Mouse (Mus musculus): Measurements from ENCODE around the gene Gm8020.
"Not testable (repeated sequence)": the region's sequence is repeated elsewhere in the genome, so short reads cannot be mapped to it uniquely, and the experiment has no call there.

The Gm8020 gene

DNA sequence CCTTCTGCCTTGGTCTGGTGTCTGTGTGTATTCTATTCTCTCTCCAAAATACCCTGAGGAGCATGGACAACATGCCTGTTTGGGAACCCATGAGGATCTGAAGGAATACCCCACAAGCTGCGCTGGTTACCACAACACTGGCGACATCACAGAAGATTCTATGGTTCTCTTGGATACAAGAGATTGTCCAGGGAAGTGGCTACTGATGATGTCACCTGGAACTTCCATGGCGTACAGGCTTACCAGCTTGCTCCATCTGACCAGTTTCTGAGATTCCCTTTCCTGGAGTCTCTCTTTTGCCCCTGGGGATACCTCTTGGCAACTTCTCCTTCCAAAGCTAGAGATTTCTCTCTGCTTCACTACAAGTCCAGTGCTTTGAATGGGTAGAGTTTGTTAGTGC lies at the start of gene Gm8020:
Gm8020 (minus strand) TSS at position 101 of the 400 bp plus-strand sequence.
- DNase-seq (ENCODE audit: low read depth, low spot score), result not testable (repeated sequence)

DNA sequence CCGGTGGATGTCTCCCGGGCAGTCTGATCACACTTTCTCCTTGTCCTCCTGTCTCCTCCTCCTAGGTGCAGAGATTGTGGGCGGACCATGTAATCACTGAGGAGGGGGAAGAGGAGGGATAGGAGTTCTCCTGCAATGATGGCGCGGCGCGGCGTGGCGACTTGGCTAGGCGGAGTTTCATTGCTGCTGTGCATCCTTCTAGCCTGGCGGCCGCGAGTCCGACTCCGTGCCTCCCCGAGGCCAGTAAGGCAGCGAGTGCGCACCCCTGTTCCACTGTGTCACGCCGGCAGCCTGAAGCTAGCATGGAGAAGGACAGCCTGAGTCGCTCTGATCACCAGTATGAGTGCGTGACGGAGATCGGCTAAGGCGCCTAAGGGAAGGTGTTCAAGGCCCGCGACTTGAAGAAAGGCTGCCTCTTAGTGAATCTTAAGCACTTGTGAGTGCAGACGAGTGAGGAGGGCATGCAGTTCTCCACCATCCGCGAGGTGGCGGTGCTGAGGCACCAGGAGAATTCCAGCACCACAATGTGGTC lies 41.1 kb upstream of the Gm8020 start:
- DNase-seq (ENCODE audit: low read depth, low spot score), result not testable (repeated sequence)

DNA sequence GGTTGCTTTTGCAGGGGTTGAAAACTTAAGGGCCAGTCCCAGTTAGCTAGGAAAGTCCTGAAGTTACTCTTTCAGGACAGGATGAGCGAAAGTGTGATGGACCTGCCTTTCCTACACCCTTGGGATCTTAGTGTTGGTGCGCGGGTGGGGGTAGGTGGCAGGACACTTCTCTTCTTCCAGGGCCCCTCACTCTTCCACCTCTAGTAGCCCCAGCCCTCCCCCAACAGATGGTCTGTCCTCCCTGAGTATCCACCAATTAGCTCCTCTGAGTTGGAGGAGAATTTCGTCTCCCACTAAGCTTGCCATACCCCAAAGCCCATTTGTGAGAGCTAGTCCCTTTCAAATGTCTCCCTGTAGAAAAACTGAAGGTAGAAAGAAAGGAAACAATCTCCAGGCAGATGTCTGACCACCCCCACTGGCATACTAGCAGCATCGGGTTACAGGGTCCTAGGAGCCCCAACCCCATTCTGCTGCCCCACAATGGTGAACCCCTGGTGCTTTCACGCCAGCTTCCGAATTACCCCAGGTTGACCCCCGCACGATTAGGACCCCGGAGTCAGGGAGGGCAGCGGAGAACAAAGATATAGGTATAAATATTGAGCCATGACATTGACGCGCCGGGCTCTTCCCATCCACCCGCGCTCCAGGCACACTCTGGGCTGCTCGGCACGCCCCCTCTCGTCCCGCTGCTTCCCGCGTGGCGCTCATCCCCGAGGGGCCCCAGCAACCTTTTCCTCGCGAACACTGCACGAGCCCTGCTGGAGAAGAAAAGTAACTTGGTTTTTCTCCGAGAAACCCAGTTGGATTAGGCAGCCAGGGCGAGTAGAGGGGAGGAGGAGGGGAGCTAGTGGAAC lies 40.4 kb upstream of the Gm8020 start:
- not testable (repeated sequence) for DNase-seq (ENCODE audit: low read depth, low spot score)

DNA sequence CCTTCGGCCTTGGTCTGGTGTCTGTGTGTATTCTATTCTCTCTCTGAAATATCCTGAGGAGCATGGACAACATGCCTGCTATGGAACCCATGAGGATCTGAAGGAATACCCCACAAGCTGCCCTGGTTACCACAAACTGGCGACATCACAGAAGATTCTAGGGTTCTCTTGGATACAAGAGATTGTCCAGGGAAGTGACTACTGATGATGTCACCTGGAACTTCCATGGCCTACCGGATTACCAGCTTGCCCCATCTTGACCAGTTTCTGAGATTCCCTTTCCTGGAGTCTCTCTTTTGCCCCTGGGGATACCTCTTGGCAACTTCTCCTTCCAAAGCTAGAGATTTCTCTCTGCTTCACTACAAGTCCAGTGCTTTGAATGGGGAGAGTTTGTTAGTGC lies 22.0 kb upstream of the Gm8020 start, which contains the start of gene Gm8024:
Gm8024 (minus strand) TSS at position 101 of the 400 bp plus-strand sequence.
- DNase-seq (ENCODE audit: low read depth, low spot score), result not testable (repeated sequence)

DNA sequence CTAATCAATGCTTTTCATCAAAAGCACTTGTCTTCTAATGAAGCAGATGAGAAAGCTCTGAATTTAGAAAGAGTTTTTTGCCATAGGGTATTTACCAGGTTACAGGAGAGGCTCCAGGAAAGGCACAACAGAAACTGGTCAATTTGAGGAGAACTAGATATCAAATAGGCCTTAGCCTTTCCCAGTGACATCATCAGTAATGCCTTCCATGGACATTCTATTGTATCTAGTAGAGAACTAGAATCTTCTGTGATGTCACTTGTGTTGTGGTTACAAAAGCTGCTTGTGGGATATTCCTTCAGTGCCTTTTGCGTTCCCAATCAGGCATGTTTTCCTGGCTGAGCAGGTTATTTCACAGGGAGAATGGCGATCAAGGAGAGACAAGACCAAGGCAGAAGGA lies 38.6 kb downstream of the Gm8020 start, which contains the start of gene Gm8011:
Gm8011 (plus strand) TSS at position 301 of the 400 bp plus-strand sequence.
- DNase-seq (ENCODE audit: low read depth, low spot score), result not testable (repeated sequence)

All from mesoderm, embryonic 11.5 days (tissue).